Mouse (Mus musculus): ENCODE data around the gene Ap4s1. TPM values are rescaled to one million over a fixed set of nuclear protein-coding genes. Genes with fewer than 3 reads are reported as not detected.

Gene Ap4s1
- polyA plus RNA-seq, 1 experiment from 2014 or later, result 56.7 TPM

- Histone ChIP-seq H3K9ac (no peak overlapping the region), H3K27me3 (no peaks in the 10 kb centered on the region), H3K4me1 (replicated peaks) (no peaks in the 10 kb centered on the region), H3K4me3 (no peak overlapping the region), H3K9me3 (no peaks in the 10 kb centered on the region), H3K36me3 (peaks cover 41% of the 10 kb centered on the region), H3K27ac (replicated peaks) (no peak overlapping the region), H3K4me2 (no peak overlapping the region)
- ATAC-seq (ENCODE audit: low FRiP score, low read depth), result no peak
- WGBS, result 87% methylated on average over 6 of the region's 6 CpGs
Measured at GRCm38 (mm10) chr12:51741690-51742089, 50.9 kb downstream of the Ap4s1 start.

- no peaks in the 10 kb centered on the region for H3K27me3 ChIP-seq
- no peak overlapping the region for H3K4me3 ChIP-seq
- no peak overlapping the region for H3K27ac ChIP-seq (replicated peaks)
- no peak overlapping the region for H3K4me2 ChIP-seq
- H3K36me3 ChIP-seq, result peaks cover 60% of the 10 kb centered on the region
- WGBS, result 51% methylated on average over 6 of the region's 6 CpGs
- H3K9ac ChIP-seq, result no peak overlapping the region
- H3K4me1 ChIP-seq (replicated peaks), result no peaks in the 10 kb centered on the region
- H3K9me3 ChIP-seq, result no peaks in the 10 kb centered on the region
- no peak; the same call in 1 of the 2 replicates for ATAC-seq (ENCODE audit: low FRiP score, low read depth)
Measured at GRCm38 (mm10) chr12:51744957-51745356, 54.1 kb downstream of the Ap4s1 start.

GRCm38 (mm10) chr12:51747348-51747747 is 56.5 kb downstream of the Ap4s1 start:
- Histone ChIP-seq H3K4me3 (no peak overlapping the region), H3K36me3 (peaks cover 74% of the 10 kb centered on the region), H3K9ac (no peak overlapping the region), H3K27me3 (no peaks in the 10 kb centered on the region), H3K4me2 (no peak overlapping the region), H3K9me3 (no peaks in the 10 kb centered on the region), H3K27ac (replicated peaks) (no peak overlapping the region), H3K4me1 (replicated peaks) (no peaks in the 10 kb centered on the region)
- WGBS, result 92% methylated on average over 2 of the region's 2 CpGs
- ATAC-seq (ENCODE audit: low FRiP score, low read depth), result no peak

GRCm38 (mm10) chr12:51755938-51756598 is 65.2 kb downstream of the Ap4s1 start:
- no peak for ATAC-seq (ENCODE audit: low FRiP score, low read depth)
- Histone ChIP-seq H3K9ac (no peak overlapping the region), H3K9me3 (no peaks in the 10 kb centered on the region), H3K4me3 (no peak overlapping the region), H3K4me2 (no peak overlapping the region), H3K27me3 (no peaks in the 10 kb centered on the region), H3K4me1 (replicated peaks) (no peaks in the 10 kb centered on the region), H3K27ac (replicated peaks) (no peak overlapping the region), H3K36me3 (peaks cover 72% of the 10 kb centered on the region)
- 96% methylated on average over 12 of the region's 12 CpGs for WGBS

GRCm38 (mm10) chr12:51756599-51756961 is 65.7 kb downstream of the Ap4s1 start:
- Histone ChIP-seq H3K9ac (no peak overlapping the region), H3K4me3 (no peak overlapping the region), H3K4me1 (replicated peaks) (no peaks in the 10 kb centered on the region), H3K27ac (replicated peaks) (no peak overlapping the region), H3K27me3 (no peaks in the 10 kb centered on the region), H3K9me3 (no peaks in the 10 kb centered on the region), H3K36me3 (peaks cover 69% of the 10 kb centered on the region), H3K4me2 (no peak overlapping the region)
- ATAC-seq (ENCODE audit: low FRiP score, low read depth), result no peak

- no peak overlapping the region for H3K27ac ChIP-seq (replicated peaks)
- no peak for ATAC-seq (ENCODE audit: low FRiP score, low read depth)
- H3K4me1 ChIP-seq (replicated peaks), result no peaks in the 10 kb centered on the region
- H3K27me3 ChIP-seq, result no peaks in the 10 kb centered on the region
- H3K9ac ChIP-seq, result no peak overlapping the region
- H3K9me3 ChIP-seq, result no peaks in the 10 kb centered on the region
- no peak overlapping the region for H3K4me2 ChIP-seq
- peaks cover 70% of the 10 kb centered on the region for H3K36me3 ChIP-seq
- 97% methylated on average over 3 of the region's 3 CpGs for WGBS
- H3K4me3 ChIP-seq, result no peak overlapping the region
Measured at GRCm38 (mm10) chr12:51759374-51759773, 68.5 kb downstream of the Ap4s1 start.

- H3K27ac ChIP-seq (replicated peaks), result no peak overlapping the region
- H3K4me2 ChIP-seq, result no peak overlapping the region
- H3K4me1 ChIP-seq (replicated peaks), result no peaks in the 10 kb centered on the region
- H3K9me3 ChIP-seq, result no peaks in the 10 kb centered on the region
- H3K27me3 ChIP-seq, result no peaks in the 10 kb centered on the region
- no peak for ATAC-seq (ENCODE audit: low FRiP score, low read depth)
- 93% methylated on average over 4 of the region's 4 CpGs for WGBS
- no peak overlapping the region for H3K4me3 ChIP-seq
- H3K9ac ChIP-seq, result no peak overlapping the region
- peaks cover 58% of the 10 kb centered on the region for H3K36me3 ChIP-seq
Measured at GRCm38 (mm10) chr12:51767454-51767853, 76.6 kb downstream of the Ap4s1 start.

GRCm38 (mm10) chr12:51768702-51769101 is 77.9 kb downstream of the Ap4s1 start:
- H3K36me3 ChIP-seq, result peaks cover 56% of the 10 kb centered on the region
- H3K27me3 ChIP-seq, result no peaks in the 10 kb centered on the region
- no peaks in the 10 kb centered on the region for H3K9me3 ChIP-seq
- H3K4me2 ChIP-seq, result no peak overlapping the region
- H3K9ac ChIP-seq, result no peak overlapping the region
- no peak overlapping the region for H3K4me3 ChIP-seq
- no peak overlapping the region for H3K27ac ChIP-seq (replicated peaks)
- no peak for ATAC-seq (ENCODE audit: low FRiP score, low read depth)
- H3K4me1 ChIP-seq (replicated peaks), result no peaks in the 10 kb centered on the region
- 94% methylated on average over 15 of the region's 15 CpGs for WGBS

- Histone ChIP-seq H3K27me3 (no peaks in the 10 kb centered on the region), H3K9me3 (no peaks in the 10 kb centered on the region), H3K4me1 (replicated peaks) (no peaks in the 10 kb centered on the region), H3K27ac (replicated peaks) (no peak overlapping the region), H3K9ac (no peak overlapping the region), H3K36me3 (peaks cover 59% of the 10 kb centered on the region), H3K4me2 (no peak overlapping the region), H3K4me3 (no peak overlapping the region)
- no peak for ATAC-seq (ENCODE audit: low FRiP score, low read depth)
- WGBS, result 93% methylated on average over 7 of the region's 7 CpGs
Measured at GRCm38 (mm10) chr12:51784842-51785241, 94.0 kb downstream of the Ap4s1 start.

Other genes with a start within 250 kb of the Ap4s1 start
- 22.2 and 25.0 TPM in 2 replicates for gene Coch, start 97.7 kb upstream of the Ap4s1 start, polyA plus RNA-seq (2015; fragmentation: Nextera tagmentation; extraction: Ambion mirVana)
- 35.8 and 36.3 TPM in 2 replicates for gene Strn3, start 864 bp downstream of the Ap4s1 start, polyA plus RNA-seq (2015; fragmentation: Nextera tagmentation; extraction: Ambion mirVana)
- gene Hectd1, start 138.5 kb downstream of the Ap4s1 start, polyA plus RNA-seq (2015; fragmentation: Nextera tagmentation; extraction: Ambion mirVana), result 35.3 and 37.0 TPM in 2 replicates

Data from hindbrain, embryonic 15.5 days (tissue).